Mouse (Mus musculus) thymus, adult 2 months (tissue): ENCODE data around the gene Mlana.

Experiments
- CTCF ChIP-seq: fragments of 200-500 bp; IDR thresholded peaks from 2 replicates; pipeline ENCODE4 v1.5.1; 2012; ENCODE audit warnings: mild to moderate bottlenecking, control low read depth, low read length, moderate library complexity, borderline replicate concordance; ENCODE audit not compliant: control insufficient read depth, poor library complexity, insufficient read depth; ENCODE audit errors: extremely low read depth
- POLR2A ChIP-seq: fragments of 200-500 bp; IDR thresholded peaks from 2 replicates; pipeline ENCODE4 v1.6.1; 2012; ENCODE audit warnings: mild to moderate bottlenecking, low read length, control low read depth, moderate library complexity; ENCODE audit not compliant: control insufficient read depth, poor library complexity, insufficient read depth; ENCODE audit errors: extremely low read depth

- TF ChIP-seq POLR2A: no peak
- TF ChIP-seq CTCF: no peak
Measured at GRCm38 (mm10) chr19:29709461-29709860, 11.8 kb downstream of the Mlana start.
